Mouse (Mus musculus) mature B cell (primary cell): ENCODE data around the gene Ubash3a.
"Not testable (repeated sequence)": the region's sequence is repeated elsewhere in the genome, so short reads cannot be mapped to it uniquely, and the experiment has no call there.

Source experiments
- in situ Hi-C: fragments of 300-500 bp; cut with MboI; formaldehyde crosslinking; loops from 2 replicates; pipeline ENCODE4 v1.14.3; 2019

The Ubash3a gene

GRCm38 (mm10) chr17:31260430-31260829, 52.8 kb downstream of the Ubash3a start:
- in situ Hi-C loops = no loop called here

DNA sequence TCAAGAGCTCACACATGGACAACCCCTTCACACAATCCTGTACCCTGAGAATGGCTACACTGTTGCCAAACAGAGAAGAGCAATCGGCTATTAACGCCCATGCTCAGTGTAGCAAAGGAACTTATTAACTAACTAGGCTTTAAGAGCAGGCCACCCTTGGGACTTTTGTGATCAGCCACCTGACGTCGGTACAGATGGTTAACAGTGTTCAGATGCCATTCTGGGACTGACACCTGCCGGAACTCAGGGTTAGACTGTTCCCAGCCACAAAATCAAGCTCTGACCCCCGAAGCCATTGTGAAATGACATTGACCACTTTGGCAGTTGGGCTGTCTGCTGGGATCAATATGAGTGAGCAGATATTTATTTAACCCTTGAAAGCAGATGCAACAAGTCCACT, 53.7 kb downstream of the Ubash3a start:
- in situ Hi-C loops = no loop called here

DNA sequence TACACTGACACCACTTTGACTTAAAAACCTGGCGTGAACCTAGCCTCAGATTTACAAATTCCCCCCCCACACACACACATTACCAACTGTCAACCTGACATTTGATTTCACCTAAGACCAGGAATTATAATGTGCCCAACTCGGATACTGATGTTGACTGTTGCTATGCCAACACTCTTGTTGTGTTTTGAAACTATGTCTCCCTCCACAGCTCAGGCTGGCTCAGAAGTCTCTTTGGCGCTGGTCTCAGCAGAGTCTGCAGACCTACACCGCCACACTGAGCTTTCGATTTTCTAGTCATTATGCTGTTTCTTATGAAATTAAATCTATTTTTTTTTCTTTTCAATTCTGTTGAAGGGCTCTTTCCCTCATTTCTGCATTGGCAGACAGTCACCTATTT, 55.0 kb downstream of the Ubash3a start:
- in situ Hi-C loops = no loop called here

DNA sequence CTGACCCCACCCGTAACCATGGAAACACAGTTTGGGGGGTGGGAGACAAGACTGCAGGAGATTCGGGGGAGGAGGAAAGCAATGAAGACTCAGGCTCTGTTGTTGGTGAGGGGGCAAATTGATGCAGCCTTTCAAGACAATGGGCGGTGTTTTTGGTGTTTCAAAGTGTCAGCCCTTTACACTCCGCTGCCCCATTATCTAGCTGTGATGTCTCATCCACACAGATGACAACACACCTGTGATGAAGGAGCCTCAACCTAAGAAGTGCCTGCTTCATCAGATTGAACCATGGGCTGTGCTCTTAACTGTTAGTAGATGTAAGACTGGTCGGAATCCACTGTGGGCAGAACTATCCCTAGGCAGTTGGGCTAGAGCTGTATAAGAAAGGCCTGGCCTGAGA, 56.1 kb downstream of the Ubash3a start:
- in situ Hi-C loops = no loop called here

DNA sequence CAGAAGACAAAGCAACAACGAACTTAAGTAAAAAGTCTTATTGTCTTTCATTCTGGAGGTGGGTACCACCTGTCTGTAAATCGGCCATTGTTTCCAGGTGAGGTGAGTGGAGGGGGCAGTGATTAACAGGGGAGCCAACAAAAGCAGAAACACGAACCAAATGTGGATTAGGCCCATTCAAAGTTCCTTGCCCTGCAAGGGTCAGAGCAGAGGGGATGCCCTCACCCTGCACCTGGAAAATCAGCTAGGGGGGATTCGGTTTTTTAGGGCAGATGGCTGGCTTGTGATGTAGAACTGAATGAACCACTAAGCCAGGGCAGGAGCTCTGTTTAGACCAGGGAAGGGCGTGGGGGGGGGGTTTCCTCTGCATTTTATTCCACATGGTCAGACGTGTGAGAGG, 56.7 kb downstream of the Ubash3a start:
- in situ Hi-C loops = no loop called here

- in situ Hi-C loops = no loop called here
Measured at GRCm38 (mm10) chr17:31265171-31265572, 57.5 kb downstream of the Ubash3a start.

DNA sequence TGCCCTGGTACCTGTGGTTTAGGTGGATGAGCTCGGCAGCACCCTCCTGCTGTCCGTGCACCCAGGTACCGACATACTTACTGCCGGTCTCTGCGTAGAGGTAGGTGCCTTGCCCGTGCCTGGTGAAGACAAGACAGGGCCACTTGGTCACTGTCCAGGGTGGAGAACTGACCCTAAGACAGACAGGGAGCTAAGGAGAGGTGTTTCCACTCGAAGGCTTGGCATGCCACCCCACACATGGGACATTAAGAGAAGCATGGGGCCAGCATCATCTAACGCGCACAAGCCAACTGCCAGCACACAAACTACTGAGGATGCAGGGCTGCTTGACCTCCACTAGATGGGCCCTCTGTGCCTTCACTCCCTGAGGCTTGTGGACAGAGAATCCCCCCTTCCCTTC, 58.2 kb downstream of the Ubash3a start:
- in situ Hi-C loops = no loop called here

DNA sequence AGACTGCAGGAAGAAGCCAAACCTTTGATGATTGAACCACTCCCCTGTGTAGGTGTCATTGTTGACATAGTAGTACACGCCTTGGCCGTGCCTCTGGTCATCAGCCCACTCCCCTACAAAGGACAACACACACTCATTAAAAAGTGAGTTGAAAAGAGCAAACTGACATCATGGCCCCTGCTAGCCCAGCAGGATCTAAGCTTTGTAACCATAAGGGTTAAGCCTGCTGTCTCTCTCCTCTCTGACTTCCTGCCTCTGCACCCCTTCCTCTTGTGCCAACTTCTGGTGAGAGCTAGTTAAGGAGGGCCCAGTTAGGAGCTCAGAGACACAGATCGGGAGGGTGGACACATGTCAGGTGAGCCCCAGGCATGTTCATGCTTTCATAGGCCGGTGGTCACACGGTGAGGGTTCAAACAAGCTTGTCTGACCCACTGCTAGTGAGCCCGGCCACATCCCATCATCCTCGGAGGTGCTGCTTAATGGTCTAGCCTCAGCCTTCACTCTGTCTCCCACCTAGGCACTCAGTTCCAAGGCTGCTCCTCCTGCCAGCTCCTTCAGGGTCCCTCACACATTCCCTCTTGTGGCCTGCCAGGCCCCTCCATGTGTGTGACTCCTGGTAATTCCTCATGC, 58.8 kb downstream of the Ubash3a start:
- in situ Hi-C loops = no loop called here

GRCm38 (mm10) chr17:31267138-31267537, 59.5 kb downstream of the Ubash3a start:
- in situ Hi-C loops = no loop called here

DNA sequence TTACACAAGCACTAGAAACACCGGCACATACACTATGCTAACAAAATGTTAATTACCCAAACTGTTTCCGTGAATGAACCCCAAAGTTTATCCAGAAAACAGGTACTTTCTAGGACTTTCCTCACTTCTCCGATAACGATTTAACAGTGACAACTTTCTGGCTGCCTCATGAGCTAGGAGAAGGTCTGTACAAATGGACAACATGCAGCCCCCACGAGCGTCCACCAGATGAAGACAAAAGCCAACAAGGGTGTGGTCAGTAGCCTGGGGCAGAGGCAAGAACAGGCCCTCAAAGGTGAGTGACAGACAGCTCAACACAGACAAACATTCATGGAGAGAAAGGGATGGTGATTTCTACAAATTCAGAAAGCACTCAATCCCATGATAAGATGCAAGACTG, 59.9 kb downstream of the Ubash3a start:
- in situ Hi-C loops = no loop called here

DNA sequence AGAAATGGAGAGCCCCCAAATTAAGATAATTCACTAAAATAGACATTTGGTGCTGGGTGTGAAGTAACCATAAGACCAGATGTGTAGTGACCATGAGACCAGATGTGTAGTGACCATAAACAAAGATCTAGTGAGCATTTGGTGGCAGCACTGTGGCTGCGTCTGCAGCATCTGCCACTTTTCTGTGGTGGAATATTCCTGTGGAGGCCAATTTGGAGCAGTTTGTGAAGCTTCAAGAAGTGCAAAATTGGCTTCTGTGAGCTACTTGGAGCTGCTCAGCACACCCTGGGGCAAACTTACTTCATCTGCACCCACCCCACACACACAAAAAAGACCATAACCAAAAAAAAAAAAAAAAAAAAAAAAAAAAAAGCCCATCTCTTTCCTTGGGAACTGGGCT, 60.3 kb downstream of the Ubash3a start:
- in situ Hi-C loops = no loop called here

DNA sequence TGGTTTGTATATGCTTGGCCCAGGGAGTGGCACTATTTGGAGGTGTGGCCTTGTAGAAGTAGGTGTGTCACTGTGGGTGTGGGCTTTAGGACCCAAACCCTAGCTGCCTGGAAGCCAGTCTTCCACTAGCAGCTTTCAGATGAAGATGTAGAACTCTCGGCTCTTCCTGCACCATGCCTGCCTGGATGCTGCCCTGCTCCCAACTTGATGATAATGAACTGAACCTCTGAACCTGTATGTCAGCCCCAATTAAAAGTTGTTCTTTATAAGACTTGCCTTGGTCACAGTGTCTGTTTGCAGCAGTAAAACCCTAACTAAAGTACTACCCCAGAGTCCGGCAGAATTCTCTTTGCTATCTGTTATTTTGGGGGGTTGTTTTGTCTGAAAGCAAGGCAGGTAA, 62.1 kb downstream of the Ubash3a start:
- in situ Hi-C loops = no loop called here

GRCm38 (mm10) chr17:31270246-31270645, 62.6 kb downstream of the Ubash3a start:
- in situ Hi-C loops = no loop called here

- in situ Hi-C loops = not testable (repeated sequence)
Measured at GRCm38 (mm10) chr17:31270736-31271135, 63.1 kb downstream of the Ubash3a start.

- in situ Hi-C loops = no loop called here
Measured at GRCm38 (mm10) chr17:31271136-31271851, 63.6 kb downstream of the Ubash3a start.

GRCm38 (mm10) chr17:31272416-31273165, 64.9 kb downstream of the Ubash3a start:
- in situ Hi-C loops = no loop called here

DNA sequence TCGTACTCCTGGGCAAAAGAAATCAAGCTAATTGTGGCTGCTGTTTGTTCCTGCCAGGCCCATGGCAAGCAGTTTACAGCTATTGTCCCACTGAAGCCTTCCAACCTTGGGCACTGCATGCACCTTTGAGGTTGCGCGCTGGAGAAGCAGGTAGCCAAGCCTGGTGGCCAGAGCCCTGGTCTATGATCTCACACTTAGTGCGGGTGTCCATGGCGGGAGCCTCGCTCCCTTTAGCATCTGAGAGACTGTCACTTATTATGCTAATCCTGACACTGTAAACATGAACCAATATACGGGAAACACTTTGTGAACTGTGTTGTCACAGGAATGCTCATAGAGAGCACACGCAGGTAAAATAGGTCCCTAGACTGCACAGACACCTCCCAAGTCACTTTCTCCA, 66.0 kb downstream of the Ubash3a start:
- in situ Hi-C loops = no loop called here

DNA sequence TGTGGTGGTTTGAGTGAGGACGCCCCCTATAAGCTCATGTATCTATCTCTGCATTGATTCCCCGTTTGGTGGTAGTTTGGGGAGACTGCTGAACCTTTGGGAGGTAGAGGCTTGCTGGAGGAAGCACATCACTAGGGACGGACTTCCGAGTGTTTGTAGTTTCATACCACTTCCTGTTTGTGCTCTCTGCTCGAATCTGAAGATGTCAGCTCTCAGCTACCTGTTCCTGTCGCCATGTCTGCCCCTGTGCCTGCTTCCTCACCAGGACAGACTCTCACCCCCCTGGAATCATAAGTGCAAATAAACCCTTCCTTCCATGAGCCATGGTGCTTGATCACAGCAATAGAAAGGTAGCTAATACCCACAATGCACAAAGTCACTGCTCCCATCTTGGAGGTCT, 67.5 kb downstream of the Ubash3a start:
- in situ Hi-C loops = no loop called here

- in situ Hi-C loops = no loop called here
Measured at GRCm38 (mm10) chr17:31276207-31276921, 68.7 kb downstream of the Ubash3a start.

DNA sequence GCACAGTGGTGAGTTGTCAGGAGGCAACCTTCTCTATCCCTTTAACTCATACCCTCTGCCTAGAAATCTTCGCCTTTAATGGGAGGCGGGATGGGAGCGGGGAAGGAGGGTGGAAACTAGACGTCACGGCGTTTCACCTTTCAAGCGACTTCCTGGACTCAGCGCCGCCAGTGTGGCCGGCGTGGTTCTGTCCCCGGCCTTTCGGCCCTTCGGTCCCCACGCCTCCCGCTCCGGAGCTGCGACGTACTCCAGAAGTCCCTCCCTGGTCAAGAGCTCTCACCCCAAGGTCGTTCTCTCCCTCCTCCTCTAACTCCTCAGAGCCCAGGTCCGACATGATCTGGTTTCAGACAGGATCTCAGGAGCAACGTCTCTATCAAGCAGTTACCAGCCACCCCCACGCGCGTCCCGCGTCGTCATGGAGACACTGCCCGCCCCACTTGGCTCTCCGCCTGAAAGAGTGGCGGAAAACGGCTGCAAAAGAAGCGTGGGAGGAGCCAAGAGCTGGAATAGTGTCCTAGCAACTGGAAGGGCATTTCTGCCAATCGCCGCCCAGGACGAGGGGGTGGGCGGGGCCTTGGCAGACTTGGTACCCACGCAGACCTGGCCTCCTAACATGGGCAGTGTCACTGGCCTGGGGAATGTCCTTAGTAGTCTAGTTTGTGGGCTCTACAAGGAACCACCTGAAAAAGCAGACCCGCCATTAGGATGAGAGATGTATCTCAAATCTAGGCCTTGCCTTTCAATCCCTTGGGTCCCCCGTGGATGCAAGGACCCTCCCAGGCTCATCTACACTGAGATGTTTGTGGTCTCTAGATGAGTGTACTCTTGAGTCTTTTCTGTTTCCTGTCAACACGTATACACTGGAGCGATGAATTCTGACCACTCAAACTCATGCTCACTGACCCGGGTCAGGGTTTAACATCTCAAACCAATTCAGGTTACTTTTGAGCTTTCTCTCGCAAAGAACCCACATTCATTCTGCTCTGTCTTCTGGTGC, 69.5 kb downstream of the Ubash3a start, which contains the start of gene Rsph1:
TSS of gene Rsph1 (minus strand) at position 462 of the 997 bp plus-strand sequence.
- in situ Hi-C loops = no loop called here

GRCm38 (mm10) chr17:31277931-31278330, 70.3 kb downstream of the Ubash3a start:
- in situ Hi-C loops = no loop called here
